Mouse (Mus musculus): ENCODE data around the gene P3h4. TPM values are rescaled to one million over a fixed set of nuclear protein-coding genes. Genes with fewer than 3 reads are reported as not detected.
A peak's percentile ranks its signal among the peaks of the same experiment; 100 is the strongest.

The P3h4 gene
- total RNA-seq, 2 experiments from 2014 or later: 15.4 to 22.8 TPM

DNA sequence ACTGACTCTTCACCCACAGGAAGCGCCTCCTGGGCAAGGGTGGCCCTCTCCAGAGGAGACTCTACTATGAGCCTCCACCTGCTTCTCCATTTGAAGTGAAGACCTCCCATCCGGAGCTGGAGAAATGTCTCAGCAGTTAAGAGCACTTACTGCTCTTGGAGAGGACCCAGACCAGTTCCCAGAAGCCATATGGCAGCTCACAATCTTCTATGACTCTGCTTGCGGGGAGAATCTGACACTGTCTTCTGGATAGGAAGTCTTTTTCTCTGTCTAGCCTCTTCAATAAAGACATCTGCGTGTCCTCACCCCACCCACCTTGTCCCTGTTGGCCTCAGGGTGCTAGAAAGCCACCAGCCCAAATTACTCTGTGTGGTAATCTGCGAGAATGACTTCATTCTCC lies 21.7 kb downstream of the P3h4 start:
- no peak for DNase-seq

DNA sequence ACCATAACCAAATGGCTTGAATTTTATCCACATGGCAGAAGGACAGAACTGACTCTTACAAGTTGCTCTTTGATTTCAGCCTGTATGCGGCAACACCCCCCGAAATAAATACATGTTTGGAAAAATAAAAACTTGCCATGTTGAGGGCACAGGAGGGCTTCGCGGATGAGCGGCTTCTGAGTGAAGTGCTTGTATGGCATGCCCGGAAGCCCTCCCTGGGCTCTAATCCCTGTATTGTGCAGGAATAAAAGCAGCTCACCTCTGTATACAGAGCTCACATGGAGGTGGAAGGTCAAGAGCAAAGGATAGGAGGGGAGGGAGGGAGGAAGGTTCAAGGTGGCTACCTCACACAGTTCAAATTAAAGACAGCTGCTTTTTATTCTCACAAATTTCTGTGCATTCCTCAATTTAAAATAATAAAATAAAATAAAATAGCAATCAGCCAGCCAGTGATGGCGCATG lies 22.7 kb downstream of the P3h4 start:
- DNase-seq: no peak

DNA sequence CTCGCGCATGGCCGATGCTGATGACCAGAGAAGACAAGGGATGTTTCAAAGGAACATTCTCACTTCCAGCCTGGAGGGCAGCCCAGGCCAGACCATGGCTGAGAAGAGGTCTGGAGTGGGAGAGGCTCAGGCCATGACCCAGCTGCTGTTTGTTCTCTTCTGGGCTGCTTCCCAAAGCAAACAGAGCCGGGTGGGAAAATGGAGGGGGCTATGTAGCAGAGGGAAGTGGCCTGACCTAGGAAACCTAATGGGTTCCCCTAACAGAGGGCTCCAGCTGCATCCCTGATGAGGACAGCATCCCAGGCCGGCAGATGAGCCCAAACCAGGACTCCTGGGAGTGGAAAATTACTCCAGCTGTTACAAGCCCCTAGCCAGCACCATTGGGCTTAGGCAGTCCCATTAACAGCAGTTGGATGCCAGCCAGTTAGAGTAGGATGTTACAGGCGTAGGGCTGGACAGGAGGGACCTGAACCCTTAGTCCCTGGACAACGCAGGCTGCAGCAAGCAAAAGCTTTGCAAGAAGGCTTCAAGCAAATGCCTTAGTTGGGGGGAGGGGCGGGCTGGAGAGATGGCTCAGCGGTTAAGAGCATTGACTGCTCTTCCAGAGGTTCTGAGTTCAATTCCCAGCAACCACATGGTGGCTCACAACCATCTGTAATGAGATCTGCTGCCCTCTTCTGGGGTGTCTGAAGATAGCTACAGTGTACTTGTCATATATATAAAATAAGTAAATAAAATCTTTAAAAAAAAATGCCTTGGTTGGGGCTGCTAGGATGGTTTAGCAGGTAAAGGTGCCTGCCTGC lies 23.4 kb downstream of the P3h4 start:
- peak; percentile 67 for DNase-seq

DNA sequence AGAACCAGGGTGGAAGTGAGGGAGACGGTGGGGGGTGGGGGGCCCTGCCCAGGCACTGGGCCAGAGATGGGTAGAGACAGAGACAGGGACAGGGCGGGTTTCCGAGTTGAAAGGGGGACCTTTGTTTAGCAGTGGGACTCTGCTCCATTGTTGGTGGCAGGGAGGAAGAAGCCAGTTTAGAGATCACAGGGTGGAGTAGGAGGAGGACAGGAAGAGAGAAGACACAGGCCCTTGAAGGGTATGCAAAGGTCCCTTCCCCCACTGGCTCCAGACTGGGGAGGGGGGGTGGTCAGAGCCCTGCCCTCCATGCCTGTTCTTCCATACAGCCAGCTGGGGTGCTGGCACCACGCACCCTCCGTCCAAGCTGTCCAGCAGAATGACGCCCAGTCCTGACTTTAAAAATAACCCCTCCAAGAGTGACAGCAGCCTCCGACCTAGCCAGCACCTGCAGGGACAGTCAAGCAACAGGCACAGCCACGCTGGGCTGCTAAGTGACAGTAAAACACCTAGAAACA lies 24.6 kb downstream of the P3h4 start:
- peak; percentile 58 for DNase-seq

DNA sequence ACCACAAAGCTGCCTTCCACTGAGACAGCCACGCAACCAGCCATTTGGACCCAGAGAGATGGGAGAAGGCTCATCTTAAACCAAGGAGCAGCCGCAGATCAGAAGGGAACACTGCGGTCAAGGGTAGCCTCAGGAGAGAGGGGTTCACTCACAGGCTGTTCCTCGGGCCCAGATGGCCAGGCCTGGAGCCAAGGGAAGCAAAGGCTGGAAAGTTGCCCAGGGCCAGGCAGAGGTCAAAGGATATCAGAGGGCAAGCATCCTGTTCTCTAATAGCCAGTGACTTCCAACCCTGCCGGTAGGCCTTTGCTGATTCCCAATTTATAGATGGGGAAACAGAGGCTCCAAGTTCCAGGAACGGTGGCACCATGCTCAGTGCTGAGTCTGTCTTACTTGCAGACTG lies 26.0 kb downstream of the P3h4 start:
- DNase-seq: peak; percentile 72

DNA sequence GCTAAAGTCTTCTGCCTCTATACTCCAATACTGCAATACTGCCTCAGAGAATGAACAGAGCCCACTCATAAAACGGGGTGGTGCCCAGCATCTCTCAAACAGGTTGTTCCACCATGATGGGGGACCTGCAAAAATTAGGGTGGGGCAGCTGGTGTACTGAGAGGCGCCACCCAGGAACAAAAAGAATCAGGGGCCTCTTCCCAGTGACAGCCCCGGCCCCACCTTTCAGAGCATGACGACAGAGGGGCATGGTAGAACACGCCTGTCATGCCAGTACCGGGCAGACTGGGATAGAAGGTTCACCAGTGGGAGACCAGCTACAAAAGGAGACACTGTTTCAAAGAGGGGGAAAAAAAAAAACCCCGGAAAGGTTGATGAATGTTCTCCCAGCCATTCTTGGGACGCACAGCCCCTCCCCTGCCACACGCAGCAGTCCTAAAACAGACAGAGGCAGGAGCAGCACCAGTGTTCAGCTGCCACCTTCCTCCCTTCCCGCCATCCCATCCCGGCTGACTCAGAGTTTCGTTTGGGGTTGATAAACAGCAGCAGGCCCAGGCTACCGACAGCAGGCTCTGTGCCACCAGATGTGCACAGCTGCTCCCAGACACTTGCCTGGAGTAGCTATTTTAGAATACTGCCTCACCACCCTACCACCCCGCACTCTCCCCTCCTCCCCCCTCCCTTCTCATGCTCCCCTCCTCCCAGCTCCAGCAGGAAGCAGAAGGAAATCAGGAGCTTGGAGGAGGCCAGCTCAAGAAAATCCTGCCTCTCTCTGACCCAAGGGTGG lies 26.9 kb downstream of the P3h4 start:
- DNase-seq: peak; percentile 42

DNA sequence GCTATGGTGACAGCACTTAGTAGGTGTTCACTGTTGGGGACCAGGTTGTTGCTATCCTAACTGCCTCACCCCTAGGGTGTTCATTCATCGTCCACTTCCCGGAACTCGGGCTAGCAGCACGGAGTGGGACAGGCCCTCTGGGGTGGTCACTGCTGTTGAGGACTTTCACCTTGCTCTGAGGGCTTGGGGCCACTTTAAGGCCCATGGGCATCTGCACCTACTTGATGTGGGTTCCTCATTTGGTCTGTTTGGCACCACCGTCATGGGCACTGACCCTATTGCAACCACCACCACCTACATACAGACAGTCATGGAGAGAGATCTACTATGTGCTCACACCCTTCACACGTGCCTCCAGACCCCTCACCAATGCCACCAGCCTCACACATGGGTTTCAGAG lies 27.5 kb downstream of the P3h4 start:
- no peak for DNase-seq

DNA sequence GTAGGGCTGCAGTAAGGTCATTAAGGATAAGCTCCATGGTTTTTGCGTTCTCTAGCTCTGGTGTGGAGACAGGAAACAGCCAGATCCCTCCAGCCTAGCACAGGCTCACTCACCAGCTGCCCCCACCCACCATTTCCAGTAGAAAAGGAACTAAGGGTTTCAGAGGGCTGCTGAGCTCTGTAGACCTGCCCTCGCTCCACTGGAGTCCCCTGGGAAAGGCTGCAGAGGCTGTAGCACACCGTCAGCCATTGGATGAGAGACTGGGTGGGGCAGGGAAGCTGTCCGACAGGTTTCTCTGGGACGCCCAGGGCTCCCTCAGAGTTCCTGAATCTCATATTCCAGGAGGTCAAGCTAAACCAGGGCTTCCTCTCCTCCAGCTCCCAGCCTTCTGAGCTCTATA lies 28.1 kb downstream of the P3h4 start:
- no peak for DNase-seq

DNA sequence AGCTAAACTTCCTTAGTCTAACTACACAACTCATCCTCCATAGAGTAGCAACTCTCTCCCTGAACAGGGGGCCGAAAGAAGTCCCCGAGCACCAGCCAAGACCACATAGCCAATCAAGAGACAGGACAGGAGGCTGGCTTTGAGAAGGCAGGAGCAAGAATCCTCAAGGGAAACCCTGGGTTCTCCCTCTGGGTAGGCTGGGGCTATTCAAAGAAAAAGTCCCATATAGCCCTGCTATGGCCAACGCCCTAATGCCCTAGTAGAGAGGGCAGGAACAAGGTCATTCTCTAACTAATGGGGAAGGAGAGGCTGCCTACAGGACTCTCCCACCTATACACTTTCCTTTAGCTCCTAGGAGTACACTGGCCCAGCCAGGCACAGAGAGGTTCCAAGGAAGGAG lies 29.6 kb downstream of the P3h4 start:
- no peak for DNase-seq

DNA sequence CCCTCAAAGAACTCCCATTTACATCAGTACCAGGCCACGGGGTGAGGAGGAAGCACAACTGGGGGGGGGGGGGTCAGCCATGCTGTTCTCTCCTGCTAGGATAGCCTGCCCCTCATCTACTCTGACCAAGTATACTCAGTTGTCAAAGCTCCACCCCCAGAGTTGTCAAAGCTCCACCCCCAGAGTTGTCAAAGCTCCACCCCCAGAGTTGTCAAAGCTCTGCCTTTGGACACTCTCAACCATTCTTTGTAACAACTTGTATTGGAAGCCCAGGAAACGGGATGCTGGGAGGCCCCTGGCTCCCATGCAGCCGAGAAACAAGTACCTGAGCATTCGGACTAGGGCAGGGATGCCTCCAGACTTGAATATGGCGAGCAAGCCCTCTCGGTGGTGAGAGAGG lies 32.0 kb downstream of the P3h4 start:
- DNase-seq: no peak

DNA sequence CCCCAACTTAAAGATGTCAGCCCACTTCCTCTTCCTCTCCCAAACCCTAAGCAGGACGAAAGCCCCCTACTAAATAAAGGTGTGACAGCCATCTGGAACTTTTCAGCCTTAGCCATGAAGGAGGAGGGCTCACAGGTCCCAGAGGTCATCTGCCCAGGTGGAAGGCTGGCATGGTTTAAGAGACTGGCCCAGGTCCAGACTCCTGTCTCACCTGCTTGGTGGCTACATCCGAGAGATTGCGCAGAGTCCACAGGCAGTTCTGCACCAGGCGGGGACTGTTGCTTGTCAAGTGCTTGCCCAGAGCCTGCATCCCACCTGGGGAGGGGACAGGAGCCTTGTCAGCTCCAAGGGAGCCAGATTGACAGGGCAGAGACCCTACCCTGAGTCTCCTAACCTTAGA lies 35.3 kb downstream of the P3h4 start:
- no peak for DNase-seq

DNA sequence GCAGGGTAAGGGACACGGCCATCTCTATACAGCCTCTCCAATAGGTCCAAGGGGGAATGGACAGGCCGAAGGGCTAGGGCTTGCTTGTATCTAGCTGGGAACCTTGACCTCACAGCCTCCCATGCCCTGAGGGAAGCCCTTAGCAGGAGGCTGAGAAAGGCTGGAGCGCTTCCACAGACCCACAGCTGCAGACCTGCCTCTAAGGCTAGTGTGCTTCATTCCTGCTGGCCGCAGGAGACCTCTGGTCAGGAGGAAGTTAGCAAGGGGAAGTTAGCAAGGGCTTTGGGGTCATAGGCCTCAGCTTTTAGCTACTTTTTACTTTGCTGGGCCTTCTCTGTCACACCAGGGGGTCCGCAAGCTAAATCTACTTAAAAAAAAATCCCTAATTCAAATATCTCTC lies 36.2 kb downstream of the P3h4 start:
- no peak for DNase-seq

DNA sequence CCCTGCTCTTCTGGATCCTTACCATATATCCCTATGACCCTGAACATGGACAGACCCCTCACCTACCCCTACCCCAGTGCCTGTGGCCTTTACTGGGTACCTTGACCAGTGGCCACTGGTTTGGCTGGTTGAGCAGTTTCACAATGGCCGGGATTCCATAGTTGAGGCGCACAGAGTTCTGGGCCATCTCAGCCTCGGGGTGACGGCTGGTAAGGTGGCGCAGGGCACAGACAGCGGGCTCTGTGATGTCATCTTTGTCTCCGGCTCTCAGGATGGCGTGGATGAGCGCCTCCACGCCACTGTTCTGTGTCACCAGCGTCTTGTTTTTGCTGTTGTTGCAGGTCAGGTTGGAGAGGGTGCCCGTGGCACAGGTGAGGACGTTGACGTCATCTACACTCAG lies 36.6 kb downstream of the P3h4 start:
- no peak for DNase-seq

DNA sequence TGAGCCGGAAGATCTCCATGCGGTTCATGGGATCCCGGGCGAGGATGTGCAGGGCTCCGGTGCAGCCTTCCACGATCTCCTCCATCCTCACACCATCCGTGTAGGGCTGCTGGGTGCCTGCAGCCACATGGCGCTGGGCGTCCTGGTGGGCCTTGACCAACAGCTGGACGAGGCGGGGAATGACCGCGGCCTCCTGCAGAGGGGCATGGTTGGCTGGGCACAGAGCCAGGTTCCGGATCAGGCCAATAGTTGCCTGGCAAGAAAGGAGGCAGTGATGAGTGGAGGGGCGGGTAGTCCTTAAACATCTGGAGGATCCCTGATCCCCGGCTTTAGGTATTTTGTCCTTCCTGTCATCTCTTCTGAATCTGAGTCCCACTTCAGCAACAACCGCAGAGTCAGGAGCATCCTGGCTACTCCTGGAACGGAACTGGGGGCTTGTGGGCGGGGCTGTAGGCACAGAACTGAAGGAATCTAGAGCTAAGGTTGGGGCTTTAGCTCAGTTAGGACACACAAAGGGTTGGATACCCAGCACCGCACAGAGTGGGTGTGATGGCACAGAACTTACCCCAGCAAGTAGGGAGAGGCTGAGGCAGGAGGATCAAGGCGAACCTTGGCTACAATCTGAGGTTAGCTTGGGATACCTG lies 37.8 kb downstream of the P3h4 start:
- no peak for DNase-seq

DNA sequence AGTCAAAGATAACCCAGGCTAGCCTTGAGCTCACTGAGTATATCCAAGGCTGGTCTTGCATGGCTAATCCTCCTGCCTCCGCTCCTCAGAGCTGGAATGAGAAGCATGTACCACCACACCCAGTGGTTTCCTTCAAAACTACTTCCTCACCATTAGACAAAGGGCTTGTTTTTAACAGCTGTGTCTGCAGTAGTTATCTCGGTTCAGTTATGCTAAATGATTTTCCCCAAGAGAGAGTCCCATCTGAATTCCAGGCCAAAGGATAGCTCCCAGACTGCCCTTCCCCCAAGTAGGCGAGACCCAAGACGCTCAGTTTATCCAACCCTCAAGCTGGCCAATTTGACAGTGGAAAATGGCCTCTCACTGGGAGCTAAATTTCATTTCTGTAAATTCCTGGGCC lies 38.6 kb downstream of the P3h4 start:
- no peak for DNase-seq

DNA sequence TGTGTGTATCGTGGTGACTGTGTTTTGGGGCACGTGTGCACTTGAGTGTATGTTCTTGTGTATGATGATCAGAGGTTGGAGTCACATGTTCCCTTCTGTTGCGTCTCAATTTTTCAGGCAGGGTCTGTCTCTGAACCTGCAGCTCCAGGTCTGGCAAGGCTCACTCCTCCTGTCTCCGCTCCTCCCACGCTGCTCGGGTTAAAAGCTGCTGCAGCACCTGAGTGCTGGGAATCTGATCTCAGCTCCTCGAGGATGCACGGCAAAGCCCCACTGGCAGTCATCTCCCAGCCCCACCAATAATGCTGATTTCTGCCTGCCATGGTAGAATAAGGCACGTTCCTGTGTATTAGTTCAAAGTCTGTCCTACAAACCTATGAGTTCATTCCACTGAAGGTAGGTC lies 39.5 kb downstream of the P3h4 start:
- no peak for DNase-seq

DNA sequence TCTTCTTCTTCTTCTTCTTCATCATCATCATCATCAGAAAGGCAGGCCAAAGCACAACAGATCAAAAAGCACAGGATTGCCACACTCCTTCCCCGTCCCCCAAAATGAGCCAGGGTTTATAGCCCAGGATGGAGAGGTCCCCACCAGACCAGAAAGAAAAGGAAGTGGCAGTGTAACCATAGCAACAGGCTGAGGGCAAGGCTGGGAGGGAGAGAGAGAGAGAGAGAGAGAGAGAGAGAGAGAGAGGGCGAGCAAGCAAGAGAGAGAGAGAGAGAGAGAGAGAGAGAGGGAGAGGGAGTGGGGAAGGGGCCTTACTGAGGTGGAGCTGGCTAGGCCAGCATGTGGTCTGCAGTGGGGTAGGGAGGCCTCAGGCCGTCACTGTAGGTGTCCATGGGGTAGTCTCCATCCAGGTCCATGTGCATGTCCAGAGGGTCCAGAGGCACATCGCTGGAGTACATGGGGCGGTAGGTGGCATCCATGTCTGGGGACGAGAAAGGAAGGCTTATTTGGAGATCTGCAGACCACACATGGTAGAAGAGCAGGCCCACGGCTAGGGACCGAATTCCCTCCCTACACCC lies 42.6 kb downstream of the P3h4 start:
- DNase-seq: no peak

DNA sequence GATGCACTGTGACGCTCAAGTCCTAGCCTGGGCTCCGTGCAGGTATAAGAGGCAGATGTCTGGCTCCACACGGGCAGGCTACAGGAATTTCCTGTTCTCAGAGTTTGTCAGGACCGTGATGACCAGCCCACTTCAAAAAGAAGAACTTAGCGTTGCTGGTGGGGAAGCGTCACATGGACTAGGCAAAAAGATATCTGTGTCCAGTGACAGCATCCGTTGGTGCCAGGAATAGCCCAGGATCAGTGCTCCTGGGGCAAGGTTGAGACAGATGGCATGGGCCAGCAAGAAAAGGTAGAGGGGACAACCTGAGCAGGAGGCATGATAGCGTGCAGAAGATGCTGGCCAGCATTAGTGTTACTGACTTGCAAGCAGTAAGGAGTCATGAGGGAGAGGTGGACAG lies 44.8 kb downstream of the P3h4 start:
- no peak for DNase-seq

DNA sequence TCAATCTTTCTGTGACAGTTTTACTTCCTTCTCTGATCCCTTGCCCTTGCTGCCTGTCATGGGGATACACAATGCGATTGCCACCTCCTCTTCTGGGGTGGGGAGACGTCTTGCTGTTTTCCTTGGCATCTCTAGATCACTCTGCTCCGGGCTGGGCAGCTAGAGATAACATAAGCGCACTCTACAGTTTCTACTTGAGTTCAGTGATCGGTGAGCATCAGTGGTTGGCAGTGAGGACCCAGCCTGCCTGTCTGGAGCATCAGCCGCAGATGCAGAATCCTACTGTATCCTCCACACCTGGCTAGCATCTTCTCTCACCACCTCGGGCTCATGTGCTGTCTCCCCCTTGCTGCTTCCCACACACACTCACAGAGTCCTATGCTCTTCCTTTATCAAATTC lies 45.5 kb downstream of the P3h4 start:
- DNase-seq: no peak

DNA sequence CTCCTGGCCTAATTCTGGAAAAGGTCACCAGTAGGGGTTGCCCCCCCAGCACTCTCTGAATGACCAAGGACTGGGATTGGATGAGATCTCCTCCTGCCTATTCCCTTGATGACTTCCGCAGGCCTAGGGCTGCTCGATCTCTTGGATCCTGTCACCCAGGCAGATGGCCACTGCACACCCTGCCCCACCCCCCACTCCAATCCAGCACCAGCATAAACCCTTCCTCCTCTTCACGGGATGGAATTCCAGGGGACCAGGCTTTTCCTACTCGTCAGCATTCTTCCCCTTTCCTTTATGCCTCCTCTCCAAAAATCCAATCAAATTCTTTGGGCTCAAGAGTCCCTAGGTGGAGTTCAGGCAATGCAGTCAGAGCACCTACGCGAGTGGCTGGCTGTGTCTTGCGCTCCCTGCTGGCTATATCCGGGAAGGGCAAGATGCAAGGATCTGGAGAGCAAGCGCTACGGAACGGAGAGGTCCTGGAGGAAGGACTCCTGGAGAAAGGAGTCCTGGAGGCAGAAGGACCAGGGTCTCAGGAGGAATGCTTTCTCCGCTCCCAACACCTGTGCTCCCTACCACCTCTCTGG lies 51.6 kb downstream of the P3h4 start:
- peak; percentile 66 for DNase-seq

DNA sequence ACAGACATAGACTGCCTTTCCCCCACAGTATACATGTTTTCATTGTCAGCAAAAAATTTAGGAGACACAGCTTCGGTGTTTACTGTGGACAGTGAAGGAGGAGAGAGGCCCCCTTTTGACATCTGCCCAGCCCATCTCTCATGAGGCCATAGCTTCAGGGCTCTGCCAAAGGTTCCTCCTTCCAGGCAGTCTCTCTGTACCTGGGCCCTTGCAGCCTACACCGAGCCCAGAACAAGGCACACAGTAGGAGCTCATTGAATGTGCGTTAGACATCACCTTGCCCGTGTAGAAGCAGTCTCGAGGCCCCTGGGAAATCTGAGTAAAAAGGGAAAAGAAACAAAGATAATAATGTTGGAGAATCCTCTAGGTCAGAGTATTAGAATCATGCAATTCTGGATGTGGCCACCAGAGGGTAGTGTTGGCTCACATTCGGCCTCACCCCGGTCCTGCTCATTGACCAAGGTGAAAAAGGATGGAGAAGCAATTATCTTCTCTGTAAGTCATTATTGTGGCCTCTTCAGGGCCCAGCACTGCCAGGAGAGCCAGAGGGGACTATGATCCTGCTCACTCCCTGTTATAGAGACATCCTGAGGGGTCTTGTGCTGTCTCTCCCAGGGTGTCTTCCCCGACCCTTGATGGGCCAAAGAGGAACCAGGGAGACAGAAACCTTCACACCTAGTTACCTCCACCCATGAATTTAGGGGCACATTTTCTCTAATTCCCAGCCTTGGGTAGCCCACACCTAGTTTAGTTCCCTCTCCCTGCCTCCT lies 52.2 kb downstream of the P3h4 start:
- peak; percentile 81 for DNase-seq
